Mouse (Mus musculus) olfactory bulb, adult 2 months (tissue): ENCODE results near the gene Slc7a6. TPM values are rescaled to one million over a fixed set of nuclear protein-coding genes. Genes with fewer than 3 reads are reported as not detected.
"Not testable (repeated sequence)": the region's sequence is repeated elsewhere in the genome, so short reads cannot be mapped to it uniquely, and the experiment has no call there.

ENCODE experiments used
- H3K27ac ChIP-seq: fragments of 200-500 bp; 2 replicates; pipeline ENCODE4 v1.5.1; 2012; ENCODE audit warnings: low read depth, low read length; ENCODE audit not compliant: insufficient read depth
- H3K4me1 ChIP-seq: fragments of 200-500 bp; 2 replicates; pipeline ENCODE4 v1.6.1; 2012; ENCODE audit warnings: low read length; ENCODE audit not compliant: control insufficient read depth, insufficient read depth
- H3K4me3 ChIP-seq: fragments of 200-500 bp; 2 replicates; pipeline ENCODE4 v1.5.1; 2012; ENCODE audit warnings: mild to moderate bottlenecking, low read depth, low read length, moderate library complexity; ENCODE audit not compliant: insufficient read depth
- CTCF ChIP-seq: fragments of 200-500 bp; IDR thresholded peaks from 2 replicates; pipeline ENCODE4 v1.5.1; 2012; ENCODE audit warnings: low read depth, mild to moderate bottlenecking, low read length, moderate library complexity; ENCODE audit not compliant: insufficient read depth
- POLR2A ChIP-seq: fragments of 200-500 bp; IDR thresholded peaks from 2 replicates; pipeline ENCODE4 v1.6.1; 2012; ENCODE audit warnings: mild to moderate bottlenecking, low read depth, low read length, moderate library complexity; ENCODE audit not compliant: insufficient read depth
- WGBS: fragments of 180-500 bp; shearing (Covaris S2); methylation state at CpG from one replicate; pipeline ENCODE4 v1.1.7; 2018; 5-methylcytosine and 5-hydroxymethylcytosine counted together
- polyA plus RNA-seq: library from polyadenylated mRNA; stranded (reverse); fragments of >200 nt; gene quantifications from 2 replicates; pipeline ENCODE4 v1.2.4, GENCODE M21; 2012; ENCODE audit warnings: low replicate concordance; ENCODE audit not compliant: missing spikeins, insufficient read depth, insufficient read length

Slc7a6 gene
- polyA plus RNA-seq, 1 experiment = not detected

GRCm38 (mm10) chr8:106194062-106194461 is 25.4 kb downstream of the Slc7a6 start:
- no peak overlapping the region for H3K4me3 ChIP-seq
- H3K27ac ChIP-seq = no peak overlapping the region
- TF ChIP-seq POLR2A = no peak
- TF ChIP-seq CTCF = no peak
- 65% methylated on average over 5 of the region's 5 CpGs for WGBS
- no peaks in the 10 kb centered on the region for H3K4me1 ChIP-seq

- Histone ChIP-seq H3K27ac (no peak overlapping the region), H3K4me3 (no peak overlapping the region), H3K4me1 (no peaks in the 10 kb centered on the region)
- WGBS = 8% methylated on average over 1 of the region's 1 CpGs
- TF ChIP-seq CTCF = no peak
- TF ChIP-seq POLR2A = no peak
Measured at GRCm38 (mm10) chr8:106198741-106199140, 30.1 kb downstream of the Slc7a6 start.

GRCm38 (mm10) chr8:106199596-106199995 is 30.9 kb downstream of the Slc7a6 start:
- 52% methylated on average over 3 of the region's 3 CpGs for WGBS
- H3K4me3 ChIP-seq, H3K4me1 ChIP-seq, H3K27ac ChIP-seq: not testable (repeated sequence)

GRCm38 (mm10) chr8:106210035-106210731 is 41.5 kb downstream of the Slc7a6 start:
- H3K4me1 ChIP-seq = peaks cover 2% of the 10 kb centered on the region; the same call in 1 of the 2 replicates
- under 1% methylated on average over 35 of the region's 35 CpGs for WGBS

GRCm38 (mm10) chr8:106210821-106211345 is 42.2 kb downstream of the Slc7a6 start, which contains the start of the genes Slc7a6os and Prmt7:
Slc7a6os (minus strand) TSS chr8:106210935.
Prmt7 (plus strand) TSS chr8:106210936.
- peak within 1 kb of the TSS; percentile 84 for H3K4me3 ChIP-seq
- peak within 1 kb of the TSS; percentile 68 for H3K27ac ChIP-seq
- under 1% methylated on average over 52 of the region's 52 CpGs for WGBS
- H3K4me1 ChIP-seq = peaks cover 2% of the 10 kb centered on the region; the same call in 1 of the 2 replicates
- TF ChIP-seq CTCF = no peak
- peak; percentile 91 for TF ChIP-seq POLR2A

More at GRCm38 (mm10) chr8:106210035-106210731, 41.5 kb downstream of the Slc7a6 start:
- peak overlapping the region; percentile 84 for H3K4me3 ChIP-seq
- peak overlapping the region; percentile 68 for H3K27ac ChIP-seq
- TF ChIP-seq CTCF (no peak), POLR2A (no peak)

- Histone ChIP-seq H3K27ac (no peak overlapping the region), H3K4me1 (peaks cover 2% of the 10 kb centered on the region; the same call in 1 of the 2 replicates), H3K4me3 (peak overlapping the region; percentile 84)
- TF ChIP-seq CTCF (no peak), POLR2A (no peak)
- WGBS = 1% methylated on average over 13 of the region's 13 CpGs
Measured at GRCm38 (mm10) chr8:106211421-106211820, 42.8 kb downstream of the Slc7a6 start.

- 97% methylated on average over 3 of the region's 3 CpGs for WGBS
- Histone ChIP-seq H3K4me3 (no peak overlapping the region), H3K4me1 (peaks cover under 1% of the 10 kb centered on the region; the same call in 1 of the 2 replicates), H3K27ac (no peak overlapping the region)
- TF ChIP-seq POLR2A (no peak), CTCF (no peak)
Measured at GRCm38 (mm10) chr8:106213959-106214358, 45.3 kb downstream of the Slc7a6 start.

GRCm38 (mm10) chr8:106219620-106220019 is 51.0 kb downstream of the Slc7a6 start:
- Histone ChIP-seq H3K4me1 (no peaks in the 10 kb centered on the region), H3K4me3 (no peak overlapping the region), H3K27ac (no peak overlapping the region)
- WGBS = 86% methylated on average over 3 of the region's 3 CpGs
- no peak for TF ChIP-seq CTCF
- no peak for TF ChIP-seq POLR2A

- no peak for TF ChIP-seq CTCF
- TF ChIP-seq POLR2A = no peak
- Histone ChIP-seq H3K27ac (no peak overlapping the region), H3K4me1 (no peaks in the 10 kb centered on the region), H3K4me3 (no peak overlapping the region)
- WGBS = 43% methylated on average over 9 of the region's 9 CpGs
Measured at GRCm38 (mm10) chr8:106226589-106226988, 57.9 kb downstream of the Slc7a6 start.
